Mouse (Mus musculus): ENCODE data around the gene Top3b. TPM values are rescaled to one million over a fixed set of nuclear protein-coding genes. Genes with fewer than 3 reads are reported as not detected.
"Not testable (repeated sequence)": the region's sequence is repeated elsewhere in the genome, so short reads cannot be mapped to it uniquely, and the experiment has no call there.

Gene Top3b
- 10 to 100 TPM; 53.6 to 65.1 TPM for total RNA-seq (2021)

DNA sequence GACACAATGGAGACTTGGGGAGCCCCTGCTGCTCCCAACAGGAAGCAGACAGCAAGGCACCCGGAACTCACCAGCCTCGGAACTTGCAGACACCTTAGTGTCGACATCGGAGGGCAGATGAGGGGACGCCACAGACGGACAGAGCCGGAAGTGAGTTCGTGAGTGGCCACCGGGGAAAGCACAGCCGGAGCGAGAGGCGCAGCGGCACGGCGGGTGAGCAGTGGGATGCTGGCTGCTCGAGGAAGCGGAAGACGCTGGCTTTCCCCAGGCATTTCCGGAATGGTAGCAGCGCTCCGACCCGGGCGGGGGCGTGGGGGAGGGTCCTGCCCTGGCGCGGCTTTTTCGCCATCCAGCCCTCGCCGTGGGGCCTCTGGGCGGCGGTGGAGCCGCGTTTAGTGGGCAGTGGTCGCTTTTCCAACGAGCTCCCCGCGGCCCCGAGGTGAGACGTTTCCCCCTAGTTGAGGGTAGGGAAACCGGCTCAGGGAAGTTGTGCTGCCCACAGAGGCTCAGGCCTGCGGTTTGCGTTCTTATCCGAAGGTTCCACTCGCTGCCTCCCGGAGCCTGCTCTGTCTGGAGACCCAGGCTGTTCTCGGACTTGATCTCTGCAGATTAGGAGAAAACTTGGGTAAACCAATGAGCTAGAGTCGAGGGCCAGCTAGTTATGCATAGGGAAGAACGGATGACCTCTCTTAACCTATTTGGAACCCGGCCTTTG, at the start of gene Top3b, which contains the start of gene Vpreb1:
Gene Top3b, plus strand, starts transcription at position 120 of the 715 bp plus-strand sequence.
Gene Vpreb1, minus strand, starts transcription at position 227 of the 715 bp plus-strand sequence.
- peak; percentile 87 to 96 for DNase-seq (ENCODE audit: low spot score in 2 of 2)
- intact Hi-C loops (cut with DNase I), result loop anchor here (5.0 to 10.0 kb wide), 3 partner anchors 273 to 568 kb away; partner anchors contain the start of genes Dnm1l and Yars2

DNA sequence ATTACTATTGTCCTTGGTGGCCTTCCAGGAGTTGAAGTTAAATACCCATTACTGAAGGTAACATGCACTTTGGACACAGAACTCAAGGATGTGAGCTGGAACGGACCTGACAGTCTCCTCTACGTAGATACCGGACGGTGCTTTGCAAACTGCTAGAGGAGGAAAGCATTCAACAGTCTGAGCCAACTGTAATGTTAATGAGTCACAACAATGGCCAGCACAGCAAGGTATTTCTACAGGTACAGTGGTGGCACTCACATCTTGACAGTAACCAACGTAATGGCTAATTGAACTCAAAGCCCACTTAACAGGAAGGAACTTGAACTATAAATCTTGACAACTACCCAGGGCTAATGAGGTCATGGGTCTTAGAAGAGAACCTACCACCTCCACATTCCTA, 45.1 kb upstream of the Top3b start:
- intact Hi-C loops (cut with DNase I), result no loop called here
- no peak for DNase-seq (ENCODE audit: low spot score in 2 of 2)

DNA sequence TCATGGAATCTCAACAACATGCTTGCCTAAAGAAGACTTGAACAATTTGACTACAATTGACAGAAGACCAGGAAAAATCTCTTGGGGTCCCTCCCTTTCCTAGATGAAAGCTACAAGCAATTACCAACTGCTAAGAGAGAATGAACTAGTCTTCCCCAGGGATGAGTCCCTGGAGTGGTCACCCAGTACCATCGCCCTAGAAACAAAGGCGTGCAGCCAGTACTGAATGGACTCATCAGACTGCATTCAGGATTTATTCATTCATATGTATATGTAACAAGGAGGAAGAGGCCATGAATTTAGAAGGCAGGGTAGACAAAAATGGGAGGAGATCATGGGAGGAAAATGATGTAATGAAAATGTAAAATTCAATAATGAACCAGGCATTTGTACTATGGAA, 44.3 kb upstream of the Top3b start:
- intact Hi-C loops (cut with DNase I), result no loop called here
- no peak for DNase-seq (ENCODE audit: low spot score in 2 of 2)

DNA sequence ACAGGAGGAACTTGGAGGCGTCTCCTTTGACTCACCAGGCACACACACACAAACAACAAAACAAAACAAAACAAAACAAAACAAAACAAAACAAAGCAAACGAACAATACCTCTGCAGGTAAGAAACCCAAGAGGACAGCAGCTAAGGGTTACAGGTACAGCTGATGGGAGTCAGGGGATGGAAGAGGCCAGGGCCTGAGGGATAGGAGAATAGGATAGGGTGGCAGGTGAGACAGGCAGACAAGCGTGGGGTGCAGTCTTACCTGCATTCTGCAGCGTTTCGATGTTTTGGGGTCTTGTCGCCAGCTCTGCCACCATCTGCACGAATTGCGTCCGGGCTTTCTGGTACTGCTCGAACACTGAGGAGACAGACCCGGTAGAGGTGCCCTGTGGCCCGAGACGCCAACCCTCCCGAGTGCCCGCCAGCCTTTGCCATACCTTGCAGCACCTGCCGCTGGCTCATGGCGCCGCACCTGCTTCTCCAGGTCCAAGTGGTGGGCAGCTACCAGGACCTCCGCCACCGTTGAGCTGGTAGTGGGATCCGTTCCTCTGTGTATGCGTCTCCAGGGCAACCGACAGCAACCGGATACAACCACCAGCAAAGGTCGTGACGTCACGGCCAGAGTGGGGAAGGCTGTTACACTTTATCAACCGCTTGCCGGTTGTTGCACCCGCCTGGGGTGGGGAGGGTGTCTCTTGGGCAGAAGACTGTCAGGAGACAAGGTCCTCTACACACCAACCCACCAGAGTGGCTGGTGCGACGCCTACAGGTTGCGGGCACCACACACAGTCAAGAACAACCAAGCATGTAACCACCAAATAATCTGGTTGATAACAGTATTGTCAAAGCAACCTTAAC, 41.5 kb upstream of the Top3b start, which contains the start of gene Spag6l:
Gene Spag6l, minus strand, starts transcription at position 700 of the 859 bp plus-strand sequence.
- intact Hi-C loops (cut with DNase I), result no loop called here
- DNase-seq (ENCODE audit: low spot score in 2 of 2), result peak; percentile 55 to 64

DNA sequence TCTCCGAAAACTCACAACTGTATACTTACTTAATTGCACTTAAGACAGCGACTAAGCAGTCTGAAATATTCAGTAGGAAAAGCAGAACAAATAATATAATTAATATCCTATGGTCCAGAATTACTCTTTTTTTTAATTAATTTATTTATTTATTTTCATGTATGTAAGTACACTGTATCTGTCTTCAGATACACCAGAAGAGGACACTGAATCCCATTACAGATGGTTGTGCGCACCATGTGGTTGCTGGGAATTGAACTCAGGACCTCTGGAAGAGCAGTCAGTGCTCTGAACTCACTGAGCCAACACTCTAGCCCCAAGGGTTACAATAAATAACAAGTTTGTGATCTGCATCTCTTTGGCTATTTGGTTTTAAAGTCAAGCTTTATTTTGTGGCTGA, 40.9 kb upstream of the Top3b start:
- DNase-seq (ENCODE audit: low spot score in 2 of 2), result no peak
- intact Hi-C loops (cut with DNase I), result no loop called here

DNA sequence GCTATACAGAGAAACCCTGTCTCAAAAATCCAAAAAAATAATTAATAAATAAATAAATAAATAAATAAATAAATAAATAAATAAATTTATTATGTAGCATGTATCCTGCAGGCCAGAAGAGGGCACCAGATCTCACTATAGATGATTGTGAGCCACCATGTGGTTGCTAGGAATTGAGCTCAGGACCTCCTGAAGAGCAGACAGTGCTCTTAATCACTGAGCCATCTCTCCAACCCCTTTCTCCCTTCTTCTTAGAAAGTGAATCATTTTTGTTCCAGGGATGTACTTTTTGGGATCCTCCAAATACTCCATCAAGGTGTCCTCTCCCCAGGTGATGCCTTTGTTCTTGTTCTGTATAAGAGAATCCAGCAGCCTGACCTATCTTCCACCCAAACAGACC, 21.3 kb upstream of the Top3b start:
- DNase-seq (ENCODE audit: low spot score in 2 of 2), result no peak
- intact Hi-C loops (cut with DNase I), result no loop called here

DNA sequence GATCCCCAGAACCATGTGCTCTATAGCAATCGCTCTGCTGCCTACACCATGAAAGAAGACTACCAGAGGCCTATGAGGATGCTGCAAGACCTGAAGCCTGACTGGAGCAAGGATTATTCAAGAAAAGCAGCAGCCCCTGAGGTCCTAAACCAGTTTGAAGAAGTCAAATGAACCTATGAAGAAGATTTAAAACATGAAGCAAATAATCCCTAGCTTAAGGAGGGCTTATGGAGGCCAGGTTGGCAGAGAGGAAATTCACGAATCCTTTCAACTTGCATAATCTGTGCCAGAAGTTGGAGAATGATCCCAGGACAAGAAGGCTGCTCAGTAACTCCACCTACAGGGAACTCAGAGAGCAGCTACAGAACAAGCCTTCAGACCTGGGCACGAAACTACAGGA, 18.1 kb upstream of the Top3b start:
- intact Hi-C loops (cut with DNase I), result no loop called here
- DNase-seq (ENCODE audit: low spot score in 2 of 2), result no peak

DNA sequence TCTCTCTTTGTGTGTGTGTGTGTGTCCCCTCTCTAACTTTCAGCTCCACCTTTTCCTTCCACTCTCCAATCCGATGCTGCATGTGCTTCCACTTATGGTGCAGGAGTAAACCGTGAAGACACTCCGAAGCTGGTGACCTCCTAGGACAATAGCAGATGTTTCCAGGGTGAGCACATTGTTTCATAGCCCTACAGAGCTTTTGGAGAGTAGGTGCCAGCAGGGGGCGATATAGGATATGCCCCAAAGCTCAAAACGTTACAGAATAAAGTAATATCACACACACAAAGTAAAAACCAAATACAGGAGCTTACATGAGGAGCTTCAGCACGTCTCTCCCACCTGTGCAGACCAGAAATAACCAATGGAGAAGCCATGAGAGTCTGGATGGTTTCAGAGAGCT, 15.7 kb upstream of the Top3b start:
- DNase-seq (ENCODE audit: low spot score in 2 of 2), result peak; percentile 34 to 36
- intact Hi-C loops (cut with DNase I), result loop anchor here (2.0 kb wide), 1 partner anchor 56 kb away; no protein-coding TSS in a partner anchor

DNA sequence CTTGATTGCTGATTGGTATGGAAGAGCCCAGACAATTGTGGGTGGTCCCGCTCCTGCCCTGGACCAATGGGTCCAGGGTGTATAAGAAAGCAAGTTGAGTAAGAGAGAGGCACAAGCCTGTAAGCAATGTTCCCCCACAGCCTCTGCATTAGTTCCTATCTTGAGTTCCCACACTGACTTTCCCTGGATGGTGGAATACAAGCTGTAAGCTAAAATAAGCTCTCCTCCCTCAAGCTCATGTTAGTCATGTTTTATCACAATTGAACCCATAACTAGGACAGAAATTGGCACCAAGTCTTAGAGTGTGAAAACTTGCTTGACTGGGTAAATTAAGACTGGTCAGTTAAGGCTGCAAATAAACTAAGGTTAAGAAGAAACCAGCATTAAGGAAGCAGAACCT, 15.0 kb upstream of the Top3b start:
- intact Hi-C loops (cut with DNase I), result loop anchor here (2.0 kb wide), 1 partner anchor 55 kb away; no protein-coding TSS in a partner anchor
- peak in 1 of 2 experiments; percentile 64 for DNase-seq (ENCODE audit: low spot score in 2 of 2)

DNA sequence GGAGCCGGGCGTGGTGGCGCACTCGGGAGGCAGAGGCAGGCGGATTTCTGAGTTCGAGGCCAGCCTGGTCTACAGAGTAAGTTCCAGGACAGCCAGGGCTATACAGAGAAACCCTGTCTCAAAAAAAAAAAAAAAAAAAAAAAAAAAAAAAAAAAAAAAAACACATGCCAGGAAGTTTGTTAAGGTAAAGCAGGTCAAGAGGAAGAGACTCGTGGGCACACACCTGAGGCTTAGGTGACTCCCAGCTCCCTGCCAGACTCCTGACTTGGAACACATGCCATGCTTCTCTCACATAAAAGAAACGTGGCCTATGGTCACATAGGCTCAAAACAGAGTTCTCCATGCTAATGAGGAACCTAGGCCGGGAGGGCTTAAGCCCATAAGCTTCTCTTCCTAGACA, 14.5 kb upstream of the Top3b start:
- DNase-seq (ENCODE audit: low spot score in 2 of 2); intact Hi-C loops (cut with DNase I): not testable (repeated sequence)

DNA sequence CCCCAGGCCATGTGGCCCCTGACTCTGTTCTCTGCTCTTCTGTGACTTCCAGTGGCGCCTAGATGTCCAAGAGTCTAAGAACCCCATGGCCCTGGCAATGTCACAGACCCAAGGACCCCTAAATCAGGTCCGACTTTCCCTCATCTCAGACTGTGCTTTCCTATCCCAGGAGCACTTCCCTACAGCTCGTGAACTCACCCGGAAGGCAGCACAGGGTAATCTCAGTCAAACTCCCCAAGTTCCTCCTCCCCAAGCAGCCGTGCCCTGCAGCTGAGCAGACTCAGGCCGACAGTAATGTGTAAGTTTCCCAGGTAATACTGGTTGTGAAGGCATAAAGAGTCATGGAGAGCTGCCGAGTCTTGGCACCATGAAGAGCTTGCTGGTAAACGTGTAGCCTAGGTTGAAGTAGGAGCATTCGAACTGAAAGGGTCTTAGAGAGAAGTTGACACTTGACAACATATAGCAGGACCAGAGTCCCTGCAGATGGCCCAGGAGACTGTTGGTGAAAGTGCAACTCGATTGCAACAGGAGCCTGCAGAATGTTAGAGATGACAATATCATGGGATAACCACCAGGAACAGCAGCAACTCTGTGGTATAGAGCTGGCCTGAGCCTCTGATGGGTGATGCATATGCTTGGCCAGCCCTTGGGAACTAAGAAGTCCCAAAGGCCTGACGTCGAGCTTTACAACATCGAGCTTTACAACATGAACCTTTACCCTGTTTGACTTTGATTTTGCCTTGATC, 13.6 kb upstream of the Top3b start:
- intact Hi-C loops (cut with DNase I), result no loop called here
- no peak for DNase-seq (ENCODE audit: low spot score in 2 of 2)

DNA sequence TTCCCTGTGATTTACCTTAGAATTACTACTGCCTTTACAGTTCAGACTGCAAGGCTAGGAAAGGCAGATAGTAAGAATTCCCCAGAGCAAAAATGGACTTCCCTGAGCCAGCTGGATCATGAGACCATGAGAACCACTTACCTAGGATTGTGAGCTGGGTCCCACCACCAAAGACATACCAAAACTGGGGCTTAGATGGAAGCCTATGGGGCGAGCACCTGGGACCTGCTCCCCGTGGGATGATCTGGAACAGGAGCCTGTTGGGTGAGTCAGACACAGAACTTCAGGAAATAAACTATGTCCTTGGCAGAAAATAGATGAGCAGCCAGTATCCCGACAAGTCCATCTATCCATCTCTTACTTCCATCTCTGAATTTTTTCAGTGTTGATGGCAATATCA, 8.2 kb upstream of the Top3b start:
- no peak for DNase-seq (ENCODE audit: low spot score in 2 of 2)
- intact Hi-C loops (cut with DNase I), result no loop called here

DNA sequence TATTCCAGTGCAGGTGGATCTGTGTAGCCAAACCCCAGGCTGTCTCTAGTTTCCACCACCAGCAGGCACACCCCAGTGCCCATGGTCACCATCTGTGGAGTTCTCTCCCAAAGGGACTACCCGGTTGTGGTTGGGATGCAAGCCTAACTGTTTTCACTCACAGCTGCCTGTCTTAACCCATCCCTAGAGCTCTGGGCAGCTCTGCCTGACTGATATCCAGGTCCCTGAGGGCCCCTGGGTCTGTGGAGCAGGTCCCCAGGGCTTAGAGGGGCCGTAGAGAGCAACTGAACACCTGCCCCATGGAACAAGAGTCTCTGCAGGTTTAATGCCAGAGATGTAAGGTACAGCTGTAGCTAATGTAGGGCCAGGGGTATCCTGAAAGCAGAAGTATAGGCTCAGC, 6.6 kb upstream of the Top3b start, which contains the start of gene Igll1:
Gene Igll1, minus strand, starts transcription at position 8 of the 400 bp plus-strand sequence.
- intact Hi-C loops (cut with DNase I), result no loop called here
- DNase-seq (ENCODE audit: low spot score in 2 of 2), result no peak

DNA sequence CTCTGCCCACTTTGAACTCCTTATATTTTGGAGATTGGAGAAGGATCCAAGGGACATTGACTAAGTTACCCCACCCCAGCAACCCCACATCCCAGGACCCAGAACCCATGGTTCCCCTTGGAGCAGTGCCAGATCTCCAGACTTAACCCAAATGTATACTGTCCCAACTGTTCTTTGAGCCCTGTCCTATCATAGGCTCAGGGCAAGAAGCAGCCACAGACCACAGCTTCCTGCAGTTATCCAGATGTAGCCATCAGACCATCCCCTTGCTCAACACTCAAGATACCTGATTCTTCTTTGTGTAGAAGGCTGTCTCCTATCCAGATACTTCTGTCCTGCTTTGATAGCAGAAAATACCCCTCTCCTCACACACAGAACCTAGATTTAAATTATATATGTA, 5.3 kb upstream of the Top3b start:
- intact Hi-C loops (cut with DNase I), result no loop called here
- no peak for DNase-seq (ENCODE audit: low spot score in 2 of 2)

DNA sequence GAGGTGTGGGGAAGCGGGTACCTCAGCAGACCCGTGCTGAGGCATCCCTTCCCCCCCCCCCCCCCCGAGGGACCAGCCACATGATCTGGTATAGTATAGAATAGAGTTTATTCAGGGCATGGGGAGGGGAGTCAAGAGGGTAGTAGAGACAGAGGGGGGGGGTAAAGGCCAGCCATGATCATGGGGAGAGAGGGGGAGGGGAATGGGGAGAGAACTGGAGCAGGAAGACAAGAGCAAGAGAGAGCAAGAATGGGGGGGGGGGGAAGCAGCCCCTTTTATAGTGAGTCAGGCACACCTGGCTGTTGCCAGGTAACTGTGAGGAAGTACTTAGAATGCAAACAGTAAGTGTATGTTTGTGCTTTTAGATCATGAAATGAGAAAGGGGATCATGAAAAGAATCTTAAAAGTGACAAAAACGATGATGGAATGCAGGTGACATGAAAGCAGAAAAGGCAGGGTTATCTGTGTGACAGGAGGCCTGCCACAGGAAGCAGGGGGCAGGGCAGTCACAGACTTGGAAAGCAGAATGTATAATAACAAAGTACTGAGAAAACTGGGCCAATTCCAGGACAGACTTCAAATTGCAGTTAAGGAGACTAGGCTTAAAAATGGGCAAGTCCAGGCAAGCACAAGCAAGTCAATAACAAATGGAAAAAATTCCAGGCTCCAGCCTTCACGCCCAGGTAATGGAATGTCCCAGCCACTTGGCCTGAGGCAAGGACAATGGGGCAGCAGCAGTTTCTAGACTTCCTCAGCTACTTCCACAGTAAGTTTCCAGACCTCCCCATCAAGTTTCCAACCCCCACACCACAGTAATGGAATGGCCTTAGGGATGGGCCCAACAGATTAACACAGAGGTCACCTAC, 4.6 kb upstream of the Top3b start:
- intact Hi-C loops (cut with DNase I), result no loop called here
- DNase-seq (ENCODE audit: low spot score in 2 of 2), result no peak

DNA sequence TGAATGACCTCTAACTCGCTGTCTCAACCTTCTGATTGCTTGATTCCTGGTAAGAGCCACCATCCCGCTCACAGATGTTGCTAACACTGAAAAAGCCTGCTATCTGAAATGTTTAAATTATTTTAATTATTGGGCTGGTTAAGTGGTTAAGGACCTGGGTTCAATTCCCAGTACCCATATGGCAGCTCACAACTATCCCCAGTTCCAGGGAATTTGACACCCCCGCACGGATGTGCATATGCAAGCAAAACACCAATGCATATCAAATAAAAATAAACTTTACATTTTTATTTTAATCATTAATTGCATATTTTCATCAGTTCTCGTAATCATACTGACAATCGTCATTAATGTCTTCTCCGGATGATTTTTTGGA, 307 bp upstream of the Top3b start:
- DNase-seq (ENCODE audit: low spot score in 2 of 2), result no peak
- intact Hi-C loops (cut with DNase I), result loop anchor here (5.0 to 10.0 kb wide), 3 partner anchors 273 to 568 kb away; partner anchors contain the start of genes Dnm1l and Yars2

DNA sequence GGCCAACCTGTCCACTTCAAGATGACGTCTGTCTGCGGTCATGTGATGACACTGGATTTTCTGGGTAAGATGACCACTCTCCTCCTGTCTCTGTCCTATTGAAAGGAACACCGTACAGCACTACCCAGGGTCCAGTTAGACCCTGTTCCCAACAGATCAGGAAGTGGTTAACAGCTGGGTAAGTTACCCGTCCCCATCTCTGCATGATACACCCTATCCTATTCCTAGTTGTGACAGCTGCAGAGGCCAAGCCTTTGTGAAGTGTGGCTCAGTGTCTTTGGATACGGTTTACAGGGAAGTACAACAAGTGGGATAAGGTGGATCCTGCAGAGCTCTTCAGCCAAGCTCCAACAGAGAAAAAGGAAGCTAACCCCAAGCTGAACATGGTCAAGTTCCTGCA, 8.5 kb downstream of the Top3b start:
- DNase-seq (ENCODE audit: low spot score in 2 of 2), result no peak
- intact Hi-C loops (cut with DNase I), result loop anchor here (10.0 kb wide), 1 partner anchor 524 kb away; the partner anchor contains the start of gene Dnm1l

DNA sequence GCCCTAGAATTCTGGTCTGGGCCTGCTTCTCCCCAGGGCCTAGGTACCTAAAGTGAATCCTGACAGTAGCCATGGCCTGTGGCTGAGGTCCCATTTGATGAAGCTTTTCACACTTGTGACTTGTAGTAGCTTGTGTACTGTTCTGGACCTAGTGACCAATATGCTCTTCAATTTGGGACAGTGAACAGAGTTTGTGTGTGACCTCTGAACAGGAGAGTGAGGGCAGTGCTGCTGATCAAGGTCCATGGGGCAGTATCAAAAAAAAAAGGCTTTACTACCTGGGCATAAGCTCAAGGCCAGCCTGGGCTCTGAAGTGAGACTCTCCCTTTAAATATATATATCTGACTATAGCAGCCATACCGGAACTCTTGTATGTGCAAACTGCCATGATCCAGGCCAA, 17.8 kb downstream of the Top3b start:
- DNase-seq (ENCODE audit: low spot score in 2 of 2), result no peak
- intact Hi-C loops (cut with DNase I), result no loop called here

DNA sequence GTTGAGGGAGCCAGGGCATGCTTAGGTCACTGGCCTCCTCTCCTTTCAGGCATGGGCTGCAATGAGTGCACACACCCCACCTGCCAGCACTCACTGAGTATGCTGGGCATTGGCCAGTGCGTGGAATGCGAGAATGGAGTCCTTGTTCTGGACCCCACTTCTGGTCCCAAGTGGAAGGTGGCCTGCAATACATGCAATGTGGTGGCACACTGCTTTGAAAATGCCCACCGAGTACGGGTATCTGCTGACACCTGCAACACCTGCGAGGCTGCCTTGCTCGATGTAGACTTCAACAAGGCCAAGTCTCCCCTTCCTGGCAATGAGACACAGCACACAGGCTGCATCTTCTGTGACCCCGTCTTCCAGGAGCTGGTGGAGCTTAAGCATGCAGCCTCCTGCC, 21.8 kb downstream of the Top3b start:
- intact Hi-C loops (cut with DNase I), result no loop called here
- DNase-seq (ENCODE audit: low spot score in 2 of 2), result no peak

Data from left cerebral cortex, postnatal 25 days (tissue).